20 mouse cellular contexts compared by ENCODE assay signal in the genomic region with DNA sequence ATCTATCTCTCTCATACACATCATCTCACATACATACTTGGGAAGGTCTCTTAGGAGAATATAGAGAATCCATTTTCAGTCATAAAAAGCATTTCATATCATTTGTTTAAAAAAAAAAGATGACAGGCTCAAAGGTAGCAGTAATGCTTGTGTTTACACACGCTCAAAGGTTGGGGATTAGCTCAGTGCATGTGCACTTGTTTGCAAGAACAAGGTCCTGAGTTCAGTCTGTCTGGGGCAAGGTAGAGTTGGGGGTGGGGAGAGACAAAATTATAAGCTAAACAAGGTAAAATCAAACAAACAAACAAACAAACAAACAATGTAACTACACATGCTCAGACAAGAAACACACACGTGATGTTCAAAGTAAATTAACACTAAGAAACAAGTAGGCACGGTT. TPM values are rescaled to one million over a fixed set of nuclear protein-coding genes. Genes with fewer than 3 reads are reported as not detected.
DNase-seq lines count a peak whose midpoint lies in the region; ATAC-seq and TF ChIP-seq lines count a peak whose summit lies in the region.
"Had no signal": no experiment of that assay in that cellular context is flagged by ENCODE, and none has a peak within 500 bp of the region (broad histone marks: within the 10 kb centered on the region; RNA-seq: fewer than 3 reads in every experiment).

No protein-coding gene starts in this region.

- no peak for TF ChIP-seq CTCF in liver, adult 2 months (IDR thresholded peaks at IDR 0.05; ENCODE audit: low read depth, low read length)
- TF ChIP-seq CTCF in liver, postnatal 0 days (IDR thresholded peaks at IDR 0.05; ENCODE audit: low read depth): no peak

- ATAC-seq in liver, embryonic 11.5 days (replicated peaks; ENCODE audit: low FRiP score): no peak
- ATAC-seq in liver, embryonic 13.5 days (ENCODE audit: low read depth): no peak
- ATAC-seq in liver, postnatal 0 days: peak; percentile 86
- ATAC-seq in activated CD4-positive, CD25-positive, alpha-beta regulatory T cell, adult 4 months: no peak
- ATAC-seq: forebrain, embryonic 15.5 days; hindbrain, postnatal 0 days; Patski had no signal

- no peak overlapping the region for H3K9ac ChIP-seq in liver, adult 2 months (ENCODE audit: low read depth, low read length)
- H3K9ac ChIP-seq in liver, embryonic 11.5 days (ENCODE audit: low read depth, low read length): no peak overlapping the region
- no peak overlapping the region for H3K9ac ChIP-seq in liver, embryonic 13.5 days
- no peak overlapping the region for H3K9ac ChIP-seq in liver, postnatal 0 days (replicated peaks)
- H3K9ac ChIP-seq: embryonic facial prominence, embryonic 12.5 days; forebrain, embryonic 15.5 days; hindbrain, embryonic 13.5 days had no signal

- no peak overlapping the region for H3K4me2 ChIP-seq in liver, embryonic 11.5 days
- no peak overlapping the region for H3K4me2 ChIP-seq in liver, embryonic 13.5 days
- 0 out of 2 replicates have a peak overlapping the region, but pooled peaks have one; percentile 1 for H3K4me2 ChIP-seq in liver, postnatal 0 days (ENCODE audit: low read depth, low read length)
- H3K4me2 ChIP-seq: embryonic facial prominence, embryonic 12.5 days; forebrain, embryonic 15.5 days; hindbrain, embryonic 13.5 days had no signal

- H3K4me3 ChIP-seq in liver, adult 2 months (ENCODE audit: insufficient read depth, low read depth, low read length): no peak overlapping the region
- H3K4me3 ChIP-seq in liver, embryonic 11.5 days (ENCODE audit: low read depth, low read length): no peak overlapping the region
- no peak overlapping the region for H3K4me3 ChIP-seq in liver, embryonic 13.5 days (replicated peaks)
- no peak overlapping the region for H3K4me3 ChIP-seq in liver, postnatal 0 days (ENCODE audit: low read depth, low read length)
- H3K4me3 ChIP-seq: embryonic facial prominence, embryonic 12.5 days; forebrain, embryonic 15.5 days; hindbrain, embryonic 13.5 days had no signal

- peak overlapping the region; percentile 99 for H3K27ac ChIP-seq in liver, adult 2 months (replicated peaks; ENCODE audit: insufficient read depth, low read depth, low read length)
- H3K27ac ChIP-seq in liver, embryonic 11.5 days (ENCODE audit: low read depth, low read length): no peak overlapping the region
- H3K27ac ChIP-seq in liver, embryonic 13.5 days: peak overlapping the region; percentile 37; the same call in 1 of the 2 replicates
- H3K27ac ChIP-seq in liver, postnatal 0 days (ENCODE audit: low read depth): peak overlapping the region; percentile 85
- H3K27ac ChIP-seq: embryonic facial prominence, embryonic 12.5 days; forebrain, embryonic 15.5 days; hindbrain, embryonic 13.5 days; hindbrain, postnatal 0 days had no signal

- TF ChIP-seq POLR2A in liver, adult 2 months (IDR thresholded peaks at IDR 0.05; ENCODE audit: extremely low read depth, insufficient read depth, low read length): no peak

- H3K4me1 ChIP-seq in liver, adult 2 months (ENCODE audit: control insufficient read depth, insufficient read depth, low read length): peaks cover 3% of the 10 kb centered on the region; the same call in 1 of the 2 replicates
- H3K4me1 ChIP-seq in liver, embryonic 11.5 days (replicated peaks; ENCODE audit: control insufficient read depth, insufficient read depth, low read length): peaks cover 11% of the 10 kb centered on the region
- H3K4me1 ChIP-seq in liver, embryonic 13.5 days (replicated peaks): peaks cover 38% of the 10 kb centered on the region
- H3K4me1 ChIP-seq in liver, postnatal 0 days (ENCODE audit: insufficient read depth): peaks cover 6% of the 10 kb centered on the region; the same call in 1 of the 2 replicates
- H3K4me1 ChIP-seq: embryonic facial prominence, embryonic 12.5 days; forebrain, embryonic 15.5 days; hindbrain, embryonic 13.5 days had no signal

- 28% methylated on average over 3 of the region's 3 CpGs for WGBS in liver, adult 2 months
- WGBS in liver, embryonic 11.5 days: 88% methylated on average over 3 of the region's 3 CpGs
- WGBS in liver, embryonic 13.5 days (ENCODE audit: insufficient replicate concordance): 86% methylated on average over 3 of the region's 3 CpGs
- WGBS in liver, postnatal 0 days (ENCODE audit: insufficient replicate concordance): 78% methylated on average over 3 of the region's 3 CpGs

- peak; percentile 95 for DNase-seq in liver, adult 2 months (ENCODE audit: extremely low read depth, low read depth, low spot score)
- DNase-seq in liver, embryonic 11.5 days (ENCODE audit: low spot score): no peak
- DNase-seq in liver, embryonic 13.5 days: no peak
- no peak for DNase-seq in liver, postnatal 0 days
- DNase-seq in yolk sac, embryonic 10.5 days (ENCODE audit: low spot score): peak; percentile 55
- no peak for DNase-seq in left cerebral cortex, postnatal 14 days (ENCODE audit: low spot score in 2 of 2)
- no peak for DNase-seq in MN1 (ENCODE audit: low spot score)
- DNase-seq: adrenal gland, postnatal 25 days; cerebellum, adult 2 months; cerebellum, postnatal 10 days; gastrocnemius, postnatal 14 days; heart, postnatal 10 days; heart, postnatal 4 days had no signal

- TF ChIP-seq EP300 in liver, postnatal 0 days (IDR thresholded peaks at IDR 0.05; ENCODE audit: low read depth): no peak

- intact Hi-C loops in left cerebral cortex, postnatal 14 days (cut with DNase I): no loop called here

- H3K36me3 ChIP-seq in liver, adult 2 months (ENCODE audit: control insufficient read depth, insufficient read depth, low read length): no peaks in the 10 kb centered on the region
- no peaks in the 10 kb centered on the region for H3K36me3 ChIP-seq in liver, embryonic 11.5 days (ENCODE audit: control insufficient read depth, insufficient read depth, low read length)
- H3K36me3 ChIP-seq in liver, embryonic 13.5 days: 0 out of 2 replicates have a peak, but pooled peaks cover 2% of the 10 kb centered on the region
- H3K36me3 ChIP-seq in liver, postnatal 0 days (replicated peaks; ENCODE audit: insufficient read depth, low read length): no peaks in the 10 kb centered on the region
- H3K36me3 ChIP-seq: embryonic facial prominence, embryonic 12.5 days; forebrain, embryonic 15.5 days; hindbrain, embryonic 13.5 days had no signal

- no peaks in the 10 kb centered on the region for H3K9me3 ChIP-seq in liver, embryonic 11.5 days (ENCODE audit: control insufficient read depth, low read length)
- no peaks in the 10 kb centered on the region for H3K9me3 ChIP-seq in liver, embryonic 13.5 days (replicated peaks)
- no peaks in the 10 kb centered on the region for H3K9me3 ChIP-seq in liver, postnatal 0 days (ENCODE audit: low read length)
- H3K9me3 ChIP-seq: embryonic facial prominence, embryonic 12.5 days; forebrain, embryonic 15.5 days; hindbrain, embryonic 13.5 days had no signal

- no peaks in the 10 kb centered on the region for H3K27me3 ChIP-seq in liver, adult 2 months (ENCODE audit: control insufficient read depth, insufficient read depth, low read length)
- H3K27me3 ChIP-seq in liver, embryonic 11.5 days (replicated peaks; ENCODE audit: control insufficient read depth, insufficient read depth, low read length): no peaks in the 10 kb centered on the region
- no peaks in the 10 kb centered on the region for H3K27me3 ChIP-seq in liver, embryonic 13.5 days
- H3K27me3 ChIP-seq in liver, postnatal 0 days (ENCODE audit: insufficient read depth, low read length): no peaks in the 10 kb centered on the region
- H3K27me3 ChIP-seq: embryonic facial prominence, embryonic 12.5 days; forebrain, embryonic 15.5 days; hindbrain, embryonic 13.5 days; Patski had no signal

- H3K79me2 ChIP-seq in liver, adult 2 months (ENCODE audit: control insufficient read depth, insufficient read depth, low read length): peaks cover 2% of the 10 kb centered on the region; the same call in 1 of the 2 replicates

RNA-seq across cellular contexts. Expression of gene Dnajb4, which starts 8.9 kb away (rescaled TPM):
- 22.4 and 23.0 TPM in 2 replicates for total RNA-seq in liver, adult 2 months (2014; rRNA removed)
- polyA plus RNA-seq in liver, adult 2 months (2012; rRNA removed): 5.3 and 6.3 TPM in 2 replicates
- polyA plus RNA-seq in liver, embryonic 11.5 days (2014; fragmentation: Nextera tagmentation; extraction: Ambion mirVana): 29.7 and 33.1 TPM in 2 replicates
- 35.2 and 46.3 TPM in 2 replicates for polyA plus RNA-seq in liver, embryonic 13.5 days (2015; fragmentation: Nextera tagmentation; extraction: Ambion mirVana)
- 25.9 and 28.8 TPM in 2 replicates for polyA plus RNA-seq in liver, postnatal 0 days (2015; fragmentation: Nextera tagmentation; extraction: Ambion mirVana)
- total RNA-seq in left cerebral cortex, postnatal 14 days (2021): 10 to 100 TPM; 59.0 to 60.4 TPM
- 1 to 10 TPM; 5.2 to 6.0 TPM for polyA plus RNA-seq in activated CD4-positive, CD25-positive, alpha-beta regulatory T cell, adult 4 months (2017; shearing (Covaris generic))

RNA-seq across cellular contexts. Expression of gene Fubp1, which starts 9.0 kb away (rescaled TPM):
- total RNA-seq in liver, adult 2 months (2014; rRNA removed): 61.9 and 71.5 TPM in 2 replicates
- polyA plus RNA-seq in liver, adult 2 months (2012; rRNA removed): 17.5 and 28.1 TPM in 2 replicates
- 234 and 253 TPM in 2 replicates for polyA plus RNA-seq in liver, embryonic 11.5 days (2014; fragmentation: Nextera tagmentation; extraction: Ambion mirVana)
- 99.4 and 128 TPM in 2 replicates for polyA plus RNA-seq in liver, embryonic 13.5 days (2015; fragmentation: Nextera tagmentation; extraction: Ambion mirVana)
- polyA plus RNA-seq in liver, postnatal 0 days (2015; fragmentation: Nextera tagmentation; extraction: Ambion mirVana): 33.5 and 37.1 TPM in 2 replicates
- 100 to 1,000 TPM; 106 to 112 TPM for total RNA-seq in left cerebral cortex, postnatal 14 days (2021)
- polyA plus RNA-seq in activated CD4-positive, CD25-positive, alpha-beta regulatory T cell, adult 4 months (2017; shearing (Covaris generic)): 100 to 1,000 TPM; 222 to 239 TPM

RNA-seq across cellular contexts. Expression of gene Gipc2, which starts 35.2 kb away (rescaled TPM):
- 0.34 and 0.46 TPM in 2 replicates for total RNA-seq in liver, adult 2 months (2014; rRNA removed)
- 0.05 and 0.22 TPM in 2 replicates for polyA plus RNA-seq in liver, adult 2 months (2012; rRNA removed)
- 12.1 and 15.4 TPM in 2 replicates for polyA plus RNA-seq in liver, embryonic 11.5 days (2014; fragmentation: Nextera tagmentation; extraction: Ambion mirVana)
- polyA plus RNA-seq in liver, embryonic 13.5 days (2015; fragmentation: Nextera tagmentation; extraction: Ambion mirVana): 12.3 and 21.0 TPM in 2 replicates
- 3.5 and 5.0 TPM in 2 replicates for polyA plus RNA-seq in liver, postnatal 0 days (2015; fragmentation: Nextera tagmentation; extraction: Ambion mirVana)
- total RNA-seq in left cerebral cortex, postnatal 14 days (2021): 1 to 10 TPM; 3.1 to 4.1 TPM
- not detected for polyA plus RNA-seq in activated CD4-positive, CD25-positive, alpha-beta regulatory T cell, adult 4 months (2017; shearing (Covaris generic))
- total RNA-seq: granulocyte monocyte progenitor cell, adult 5-6 weeks had no signal

Comparison
In these comparisons a context has a peak if more than half of its experiments do, and no peak if none do; other contexts are left out.
1. DNase-seq: peak in liver, adult 2 months (single experiment) and yolk sac, embryonic 10.5 days (single experiment); none in liver, embryonic 11.5 days (single experiment), liver, embryonic 13.5 days (single experiment), liver, postnatal 0 days (single experiment), left cerebral cortex, postnatal 14 days (0 of 2) and MN1 (single experiment).